Comparison of ENCODE assay signal across 8 mouse cellular contexts in genomic region chr5:139252910-139253245, GRCm38 (mm10). TPM values are rescaled to one million over a fixed set of nuclear protein-coding genes. Genes with fewer than 3 reads are reported as not detected.
A peak's percentile ranks its signal among the peaks of the same experiment; 100 is the strongest.
DNase-seq lines count a peak whose midpoint lies in the region; ATAC-seq and TF ChIP-seq lines count a peak whose summit lies in the region.

No protein-coding gene starts in this region.

- peak overlapping the region; percentile 89 for H3K27ac ChIP-seq in lung, embryonic 14.5 days (ENCODE audit: low read depth)
- peak overlapping the region; percentile 90 for H3K27ac ChIP-seq in embryonic facial prominence, embryonic 12.5 days
- peak overlapping the region; percentile 95 for H3K27ac ChIP-seq in hindbrain, embryonic 15.5 days (replicated peaks)
- peak overlapping the region; percentile 61 for H3K27ac ChIP-seq in midbrain, embryonic 11.5 days (ENCODE audit: low read depth, low read length)

- peaks cover 9% of the 10 kb centered on the region for H3K4me1 ChIP-seq in lung, embryonic 14.5 days (ENCODE audit: insufficient read depth)
- H3K4me1 ChIP-seq in embryonic facial prominence, embryonic 12.5 days = peaks cover 9% of the 10 kb centered on the region
- H3K4me1 ChIP-seq in hindbrain, embryonic 15.5 days (replicated peaks) = peaks cover 38% of the 10 kb centered on the region
- peaks cover 11% of the 10 kb centered on the region for H3K4me1 ChIP-seq in midbrain, embryonic 11.5 days (ENCODE audit: control insufficient read depth, insufficient read depth, low read length)

- under 1% methylated on average over 7 of the region's 7 CpGs for WGBS in lung, embryonic 14.5 days
- under 1% methylated on average over 7 of the region's 7 CpGs for WGBS in embryonic facial prominence, embryonic 12.5 days
- 0% methylated on average over 7 of the region's 7 CpGs for WGBS in hindbrain, embryonic 15.5 days
- under 1% methylated on average over 7 of the region's 7 CpGs for WGBS in midbrain, embryonic 11.5 days

- no peak for TF ChIP-seq CTCF in lung, embryonic 14.5 days (IDR thresholded peaks at IDR 0.05; ENCODE audit: low read depth)

- no peaks in the 10 kb centered on the region for H3K27me3 ChIP-seq in lung, embryonic 14.5 days (ENCODE audit: insufficient read depth, low read length)
- H3K27me3 ChIP-seq in embryonic facial prominence, embryonic 12.5 days = no peaks in the 10 kb centered on the region
- H3K27me3 ChIP-seq in hindbrain, embryonic 15.5 days = no peaks in the 10 kb centered on the region
- no peaks in the 10 kb centered on the region for H3K27me3 ChIP-seq in midbrain, embryonic 11.5 days (ENCODE audit: control insufficient read depth, insufficient read depth, low read length)

- peak overlapping the region; percentile 98 for H3K4me2 ChIP-seq in lung, embryonic 14.5 days
- H3K4me2 ChIP-seq in embryonic facial prominence, embryonic 12.5 days (replicated peaks) = peak overlapping the region; percentile 96
- peak overlapping the region; percentile 82 for H3K4me2 ChIP-seq in hindbrain, embryonic 15.5 days
- peak overlapping the region; percentile 93 for H3K4me2 ChIP-seq in midbrain, embryonic 11.5 days

- H3K9ac ChIP-seq in lung, embryonic 14.5 days = peak overlapping the region; percentile 78
- H3K9ac ChIP-seq in embryonic facial prominence, embryonic 12.5 days = peak overlapping the region; percentile 90
- peak overlapping the region; percentile 75 for H3K9ac ChIP-seq in hindbrain, embryonic 15.5 days
- peak overlapping the region; percentile 93 for H3K9ac ChIP-seq in midbrain, embryonic 11.5 days (ENCODE audit: low read length)

- peaks cover 42% of the 10 kb centered on the region for H3K36me3 ChIP-seq in lung, embryonic 14.5 days (ENCODE audit: insufficient read depth)
- H3K36me3 ChIP-seq in embryonic facial prominence, embryonic 12.5 days = peaks cover 26% of the 10 kb centered on the region
- H3K36me3 ChIP-seq in hindbrain, embryonic 15.5 days = peaks cover 23% of the 10 kb centered on the region
- H3K36me3 ChIP-seq in midbrain, embryonic 11.5 days (ENCODE audit: control insufficient read depth, insufficient read depth, low read length) = peaks cover 6% of the 10 kb centered on the region; the same call in 1 of the 2 replicates

- DNase-seq in lung, embryonic 14.5 days = no peak
- no peak for DNase-seq in lung, postnatal 10 days
- DNase-seq in midbrain, embryonic 11.5 days (ENCODE audit: low spot score, missing footprints) = no peak
- no peak for DNase-seq in cerebellum, postnatal 10 days
- no peak for DNase-seq in thymus, postnatal 36 days
- DNase-seq in left cerebral cortex, adult 11 months (ENCODE audit: low spot score) = no peak

- no peaks in the 10 kb centered on the region for H3K9me3 ChIP-seq in lung, embryonic 14.5 days (ENCODE audit: low read depth, low read length)
- H3K9me3 ChIP-seq in embryonic facial prominence, embryonic 12.5 days = no peaks in the 10 kb centered on the region
- H3K9me3 ChIP-seq in hindbrain, embryonic 15.5 days = no peaks in the 10 kb centered on the region
- no peaks in the 10 kb centered on the region for H3K9me3 ChIP-seq in midbrain, embryonic 11.5 days (ENCODE audit: control insufficient read depth, low read length)

- peak; percentile 15; the same call in 1 of the 2 replicates for ATAC-seq in lung, embryonic 14.5 days (ENCODE audit: insufficient read depth)
- ATAC-seq in embryonic facial prominence, embryonic 12.5 days (ENCODE audit: insufficient number of reproducible peaks, insufficient read depth, low FRiP score, low TSS enrichment) = no peak; the same call in 1 of the 2 replicates
- 0 out of 2 replicates have a peak, but pooled peaks have one; percentile 2 for ATAC-seq in hindbrain, embryonic 15.5 days (ENCODE audit: low FRiP score, low read depth)
- ATAC-seq in midbrain, embryonic 11.5 days (ENCODE audit: low FRiP score) = peak; percentile 34

- H3K4me3 ChIP-seq in lung, embryonic 14.5 days (ENCODE audit: low read depth, low read length) = peak overlapping the region; percentile 68
- peak overlapping the region; percentile 82 for H3K4me3 ChIP-seq in embryonic facial prominence, embryonic 12.5 days
- H3K4me3 ChIP-seq in hindbrain, embryonic 15.5 days = peak overlapping the region; percentile 79
- peak overlapping the region; percentile 84 for H3K4me3 ChIP-seq in midbrain, embryonic 11.5 days (ENCODE audit: low read depth, low read length)

RNA-seq across cellular contexts. Expression of gene Get4, which starts 0.8 kb away (rescaled TPM):
- polyA plus RNA-seq in lung, embryonic 14.5 days (2014; fragmentation: Nextera tagmentation; extraction: Ambion mirVana) = 183 and 185 TPM in 2 replicates
- 157 and 164 TPM in 2 replicates for polyA plus RNA-seq in embryonic facial prominence, embryonic 12.5 days (2016; fragmentation: Nextera tagmentation; extraction: Ambion mirVana)
- polyA plus RNA-seq in hindbrain, embryonic 15.5 days (2015; fragmentation: Nextera tagmentation; extraction: Ambion mirVana) = 123 and 126 TPM in 2 replicates
- 118 and 123 TPM in 2 replicates for polyA plus RNA-seq in midbrain, embryonic 11.5 days (2014; fragmentation: Nextera tagmentation; extraction: Ambion mirVana)

RNA-seq across cellular contexts. Expression of gene Sun1, which starts 52.4 kb away (rescaled TPM):
- polyA plus RNA-seq in lung, embryonic 14.5 days (2014; fragmentation: Nextera tagmentation; extraction: Ambion mirVana) = 53.3 and 57.7 TPM in 2 replicates
- 49.3 and 53.0 TPM in 2 replicates for polyA plus RNA-seq in embryonic facial prominence, embryonic 12.5 days (2016; fragmentation: Nextera tagmentation; extraction: Ambion mirVana)
- polyA plus RNA-seq in hindbrain, embryonic 15.5 days (2015; fragmentation: Nextera tagmentation; extraction: Ambion mirVana) = 40.8 and 45.3 TPM in 2 replicates
- 41.9 and 44.6 TPM in 2 replicates for polyA plus RNA-seq in midbrain, embryonic 11.5 days (2014; fragmentation: Nextera tagmentation; extraction: Ambion mirVana)
